Mouse (Mus musculus) megakaryocyte, embryonic 14.5 days (primary cell): ENCODE results near the gene Dnajb7. TPM values are rescaled to one million over a fixed set of nuclear protein-coding genes. Genes with fewer than 3 reads are reported as not detected.

Experiments
- H3K27me3 ChIP-seq: replicated peaks from 2 replicates; pipeline ENCODE3; 2012; ENCODE audit warnings: inconsistent platforms
- H3K36me3 ChIP-seq: replicated peaks from 2 replicates; pipeline ENCODE3; 2012; ENCODE audit warnings: low read length, inconsistent platforms, mixed read lengths
- H3K4me1 ChIP-seq: 2 replicates; pipeline ENCODE4 v1.6.1; 2012; ENCODE audit warnings: inconsistent platforms
- H3K4me3 ChIP-seq: replicated peaks from 2 replicates; pipeline ENCODE3; 2012; ENCODE audit warnings: moderate library complexity, mild to moderate bottlenecking, inconsistent platforms
- H3K9me3 ChIP-seq: 2 replicates; pipeline ENCODE4 v1.6.1; 2012; ENCODE audit warnings: inconsistent platforms
- FLI1 ChIP-seq: IDR thresholded peaks from 2 replicates; pipeline ENCODE4 v1.6.1; 2012; ENCODE audit warnings: low read length, inconsistent platforms, mixed read lengths
- GATA1 ChIP-seq: IDR thresholded peaks from 3 replicates; pipeline ENCODE4 v1.6.1; 2012; ENCODE audit warnings: mixed read lengths, low read length, inconsistent platforms, borderline replicate concordance
- polyA plus RNA-seq: library from polyadenylated mRNA; stranded (reverse); fragments of >175 nt; gene quantifications from 2 replicates; pipeline ENCODE4 v1.2.3, GENCODE M21; 2012; ENCODE audit warnings: low replicate concordance; ENCODE audit not compliant: insufficient read depth

Dnajb7 gene
- polyA plus RNA-seq, 1 experiment = not detected

GRCm38 (mm10) chr15:81405008-81405407, 3.1 kb downstream of the Dnajb7 start:
- Histone ChIP-seq H3K4me3 (no peak overlapping the region), H3K9me3 (no peaks in the 10 kb centered on the region), H3K36me3 (peaks cover 16% of the 10 kb centered on the region), H3K27me3 (no peaks in the 10 kb centered on the region), H3K4me1 (peaks cover 35% of the 10 kb centered on the region)
- TF ChIP-seq FLI1 = no peak

- Histone ChIP-seq H3K27me3 (no peaks in the 10 kb centered on the region), H3K36me3 (peaks cover 7% of the 10 kb centered on the region), H3K9me3 (no peaks in the 10 kb centered on the region), H3K4me3 (peak within 1 kb of the TSS; percentile 97), H3K4me1 (peaks cover 46% of the 10 kb centered on the region)
- TF ChIP-seq GATA1 (no peak), FLI1 (no peak)
These were observed 8.3 kb downstream of the Dnajb7 start, which contains the start of the genes St13 and Xpnpep3 for GRCm38 (mm10) chr15:81399638-81400315. TSS of gene St13 (minus strand) at chr15:81400077. TSS of gene Xpnpep3 (plus strand) at chr15:81400138.

- Histone ChIP-seq H3K36me3 (peaks cover 7% of the 10 kb centered on the region), H3K27me3 (no peaks in the 10 kb centered on the region), H3K9me3 (no peaks in the 10 kb centered on the region), H3K4me3 (peak overlapping the region; percentile 97), H3K4me1 (peaks cover 51% of the 10 kb centered on the region)
- no peak for TF ChIP-seq GATA1
- TF ChIP-seq FLI1 = no peak
These were observed 8.8 kb downstream of the Dnajb7 start for GRCm38 (mm10) chr15:81399297-81399637.

- Histone ChIP-seq H3K27me3 (no peaks in the 10 kb centered on the region), H3K36me3 (peaks cover 7% of the 10 kb centered on the region), H3K4me1 (peaks cover 62% of the 10 kb centered on the region), H3K9me3 (no peaks in the 10 kb centered on the region), H3K4me3 (peak overlapping the region; percentile 97)
- TF ChIP-seq FLI1 = no peak
- TF ChIP-seq GATA1 = no peak
These were observed 9.9 kb downstream of the Dnajb7 start for GRCm38 (mm10) chr15:81398189-81398588.

- Histone ChIP-seq H3K4me1 (peaks cover 49% of the 10 kb centered on the region), H3K9me3 (no peaks in the 10 kb centered on the region), H3K36me3 (peaks cover 32% of the 10 kb centered on the region), H3K27me3 (no peaks in the 10 kb centered on the region), H3K4me3 (no peak overlapping the region)
- no peak for TF ChIP-seq FLI1
- no peak for TF ChIP-seq GATA1
These were observed 13.7 kb downstream of the Dnajb7 start for GRCm38 (mm10) chr15:81394211-81394915.

- Histone ChIP-seq H3K36me3 (peaks cover 45% of the 10 kb centered on the region), H3K9me3 (no peaks in the 10 kb centered on the region), H3K4me3 (peak overlapping the region; percentile 85), H3K27me3 (no peaks in the 10 kb centered on the region), H3K4me1 (peaks cover 43% of the 10 kb centered on the region)
- TF ChIP-seq FLI1 (no peak), GATA1 (no peak)
These were observed 15.1 kb downstream of the Dnajb7 start for GRCm38 (mm10) chr15:81392997-81393396.

GRCm38 (mm10) chr15:81386327-81386726, 21.8 kb downstream of the Dnajb7 start:
- no peaks in the 10 kb centered on the region for H3K9me3 ChIP-seq
- H3K4me1 ChIP-seq = no peaks in the 10 kb centered on the region
- no peak overlapping the region for H3K4me3 ChIP-seq
- TF ChIP-seq FLI1 (no peak), GATA1 (no peak)
- peaks cover 91% of the 10 kb centered on the region for H3K36me3 ChIP-seq
- H3K27me3 ChIP-seq = no peaks in the 10 kb centered on the region

GRCm38 (mm10) chr15:81378845-81379244, 29.3 kb downstream of the Dnajb7 start:
- H3K4me3 ChIP-seq = no peak overlapping the region
- peaks cover 86% of the 10 kb centered on the region for H3K36me3 ChIP-seq
- H3K4me1 ChIP-seq = no peaks in the 10 kb centered on the region
- no peaks in the 10 kb centered on the region for H3K9me3 ChIP-seq
- TF ChIP-seq GATA1 = no peak
- no peaks in the 10 kb centered on the region for H3K27me3 ChIP-seq

- no peak overlapping the region for H3K4me3 ChIP-seq
- no peak for TF ChIP-seq GATA1
- TF ChIP-seq FLI1 = no peak
- H3K27me3 ChIP-seq = no peaks in the 10 kb centered on the region
- no peaks in the 10 kb centered on the region for H3K9me3 ChIP-seq
- no peaks in the 10 kb centered on the region for H3K4me1 ChIP-seq
- peaks cover 90% of the 10 kb centered on the region for H3K36me3 ChIP-seq
These were observed 33.5 kb downstream of the Dnajb7 start for GRCm38 (mm10) chr15:81374621-81375020.

GRCm38 (mm10) chr15:81370356-81370755, 37.7 kb downstream of the Dnajb7 start:
- TF ChIP-seq GATA1 (no peak), FLI1 (no peak)
- H3K9me3 ChIP-seq = no peaks in the 10 kb centered on the region
- H3K4me3 ChIP-seq = no peak overlapping the region
- peaks cover under 1% of the 10 kb centered on the region; the same call in 1 of the 2 replicates for H3K4me1 ChIP-seq
- peaks cover 95% of the 10 kb centered on the region for H3K36me3 ChIP-seq
- H3K27me3 ChIP-seq = no peaks in the 10 kb centered on the region
